Mouse (Mus musculus) intestine, embryonic 15.5 days (tissue): ENCODE results near the gene Pdzd3. TPM values are rescaled to one million over a fixed set of nuclear protein-coding genes. Genes with fewer than 3 reads are reported as not detected.

Experiments
- ATAC-seq: fragments of 200-750 bp; cut with Nextera tagmentation; 2 replicates; pipeline ENCODE4 v1.8.0; 2017; ENCODE audit warnings: moderate TSS enrichment, moderate library complexity
- H3K27ac ChIP-seq: fragments of 300-500 bp; sonication (generic); 2 replicates; pipeline ENCODE4 v1.5.1; 2015; ENCODE audit warnings: mild to moderate bottlenecking, inconsistent platforms
- H3K27me3 ChIP-seq: fragments of 300-500 bp; sonication (generic); replicated peaks from 2 replicates; pipeline ENCODE4 v1.6.1; 2015; ENCODE audit warnings: inconsistent platforms
- H3K36me3 ChIP-seq: fragments of 300-500 bp; sonication (generic); 2 replicates; pipeline ENCODE4 v1.6.1; 2015; ENCODE audit warnings: inconsistent platforms
- H3K4me1 ChIP-seq: fragments of 300-500 bp; sonication (generic); replicated peaks from 2 replicates; pipeline ENCODE4 v1.6.1; 2015; ENCODE audit warnings: inconsistent platforms
- H3K4me2 ChIP-seq: fragments of 300-500 bp; sonication (generic); replicated peaks from 2 replicates; pipeline ENCODE4 v1.6.1; 2015; ENCODE audit warnings: mild to moderate bottlenecking, inconsistent platforms
- H3K4me3 ChIP-seq: fragments of 300-500 bp; sonication (generic); replicated peaks from 2 replicates; pipeline ENCODE4 v1.5.1; 2015; ENCODE audit warnings: inconsistent platforms
- H3K9ac ChIP-seq: fragments of 300-500 bp; sonication (generic); 2 replicates; pipeline ENCODE4 v1.6.1; 2015; ENCODE audit warnings: inconsistent platforms
- H3K9me3 ChIP-seq: fragments of 300-500 bp; sonication (generic); 2 replicates; pipeline ENCODE4 v1.6.1; 2016; ENCODE audit warnings: inconsistent platforms
- WGBS: fragments of 180-500 bp; shearing (Covaris S2); methylation state at CpG from one replicate; pipeline ENCODE4 v1.1.7; 2015; 5-methylcytosine and 5-hydroxymethylcytosine counted together
- polyA plus RNA-seq: library from polyadenylated mRNA; unstranded; fragments of >200 nt; fragmentation: Nextera tagmentation; extraction: Ambion mirVana; gene quantifications from 2 replicates; pipeline ENCODE4 v1.2.1, GENCODE M21; 2015

Gene Pdzd3
- polyA plus RNA-seq, 1 experiment from 2014 or later: 11.7 TPM

DNA sequence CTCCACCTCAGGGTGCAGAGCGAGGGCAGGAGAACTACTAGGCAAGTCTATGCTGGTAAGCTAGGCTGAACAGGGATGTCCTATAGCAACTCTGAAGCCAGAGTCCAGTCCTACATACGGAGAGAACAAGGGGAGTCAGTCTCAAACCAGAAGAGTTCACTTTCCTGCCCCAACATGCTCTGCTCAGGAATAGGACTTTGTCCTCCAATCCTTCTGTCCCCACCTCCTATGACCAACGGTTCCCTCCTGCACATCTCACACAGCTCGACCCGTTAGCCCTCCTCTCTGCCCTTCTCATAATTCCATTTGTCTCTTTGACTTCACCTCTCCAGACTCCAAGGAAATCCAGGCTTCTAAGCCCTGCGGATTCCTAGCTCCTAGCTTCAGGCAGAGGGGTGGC lies 3.4 kb downstream of the Pdzd3 start:
- Histone ChIP-seq H3K4me2 (no peak overlapping the region), H3K27me3 (no peaks in the 10 kb centered on the region), H3K4me1 (0 out of 2 replicates have a peak, but pooled peaks cover 8% of the 10 kb centered on the region), H3K9me3 (no peaks in the 10 kb centered on the region), H3K9ac (no peak overlapping the region), H3K36me3 (no peaks in the 10 kb centered on the region), H3K27ac (no peak overlapping the region), H3K4me3 (no peak overlapping the region)
- WGBS: 75% methylated on average over 6 of the region's 6 CpGs
- ATAC-seq: no peak

GRCm38 (mm10) chr9:44243621-44244020 lies 7.7 kb downstream of the Pdzd3 start:
- H3K27me3 ChIP-seq: no peaks in the 10 kb centered on the region
- no peaks in the 10 kb centered on the region for H3K4me1 ChIP-seq
- no peak overlapping the region for H3K27ac ChIP-seq
- H3K4me3 ChIP-seq: no peak overlapping the region
- 50% methylated on average over 2 of the region's 2 CpGs for WGBS
- H3K36me3 ChIP-seq: no peaks in the 10 kb centered on the region
- no peak overlapping the region for H3K9ac ChIP-seq
- no peak for ATAC-seq
- H3K4me2 ChIP-seq: no peak overlapping the region
- H3K9me3 ChIP-seq: no peaks in the 10 kb centered on the region

DNA sequence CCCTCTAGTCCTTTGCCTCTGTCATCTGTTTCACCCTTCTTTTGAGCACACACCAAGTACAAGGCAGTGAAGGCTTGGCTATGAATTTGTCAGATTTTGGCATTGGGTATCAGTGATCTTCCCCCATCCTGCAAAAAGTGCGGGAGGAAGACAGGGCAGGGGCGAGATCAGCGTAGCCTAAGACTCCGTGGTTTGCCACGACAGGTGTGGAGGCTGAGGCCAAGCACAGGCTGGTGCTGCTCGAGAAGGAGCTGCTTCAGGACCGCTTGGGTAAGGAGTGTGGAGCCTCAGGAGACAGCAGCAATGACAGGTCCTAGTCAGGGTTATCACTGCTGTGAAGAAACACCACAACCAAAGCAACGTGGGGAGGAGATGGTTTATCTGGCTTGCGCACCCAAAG lies 9.9 kb downstream of the Pdzd3 start:
- H3K9me3 ChIP-seq: no peaks in the 10 kb centered on the region
- WGBS: 68% methylated on average over 9 of the region's 9 CpGs
- no peak overlapping the region for H3K27ac ChIP-seq
- no peak overlapping the region for H3K4me2 ChIP-seq
- no peak overlapping the region for H3K4me3 ChIP-seq
- H3K4me1 ChIP-seq: no peaks in the 10 kb centered on the region
- no peaks in the 10 kb centered on the region for H3K36me3 ChIP-seq
- no peak for ATAC-seq
- H3K9ac ChIP-seq: no peak overlapping the region
- H3K27me3 ChIP-seq: no peaks in the 10 kb centered on the region

GRCm38 (mm10) chr9:44240911-44241310 lies 10.4 kb downstream of the Pdzd3 start:
- Histone ChIP-seq H3K9ac (no peak overlapping the region), H3K36me3 (no peaks in the 10 kb centered on the region), H3K27ac (no peak overlapping the region), H3K4me1 (no peaks in the 10 kb centered on the region), H3K27me3 (no peaks in the 10 kb centered on the region), H3K4me2 (no peak overlapping the region), H3K4me3 (no peak overlapping the region), H3K9me3 (no peaks in the 10 kb centered on the region)
- no peak for ATAC-seq
- 62% methylated on average over 5 of the region's 5 CpGs for WGBS

- WGBS: 47% methylated on average over 2 of the region's 2 CpGs
- H3K9ac ChIP-seq: no peak within 1 kb of the TSS
- ATAC-seq: no peak
- no peak within 1 kb of the TSS for H3K4me2 ChIP-seq
- no peaks in the 10 kb centered on the region for H3K4me1 ChIP-seq
- no peak within 1 kb of the TSS for H3K4me3 ChIP-seq
- H3K9me3 ChIP-seq: no peaks in the 10 kb centered on the region
- no peak within 1 kb of the TSS for H3K27ac ChIP-seq
- no peaks in the 10 kb centered on the region for H3K27me3 ChIP-seq
- H3K36me3 ChIP-seq: no peaks in the 10 kb centered on the region
Measured at GRCm38 (mm10) chr9:44240399-44240798, 10.9 kb downstream of the Pdzd3 start, which contains the start of gene Ccdc153. Ccdc153 (plus strand) TSS chr9:44240676.

DNA sequence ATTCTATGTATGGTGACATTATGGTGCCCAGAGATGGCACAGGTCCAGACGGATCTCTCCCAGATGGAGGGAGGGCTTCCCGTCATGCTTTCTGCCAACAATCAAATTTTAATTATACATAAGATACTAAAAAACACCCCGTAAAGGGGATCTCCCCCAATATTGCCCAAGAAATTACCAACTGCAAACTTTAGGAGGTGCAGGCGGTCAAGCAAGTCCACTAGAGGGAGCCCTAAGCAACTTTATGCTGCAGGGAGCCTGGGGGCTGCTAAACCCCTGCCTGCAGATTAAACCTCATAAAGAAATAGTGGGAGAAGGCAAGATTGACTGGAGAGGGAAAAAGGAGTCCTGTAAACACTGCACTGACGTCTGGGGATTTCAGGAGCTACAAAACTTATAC lies 11.8 kb downstream of the Pdzd3 start:
- Histone ChIP-seq H3K9ac (no peak overlapping the region), H3K4me1 (0 out of 2 replicates have a peak, but pooled peaks cover 6% of the 10 kb centered on the region), H3K36me3 (no peaks in the 10 kb centered on the region), H3K4me3 (no peak overlapping the region), H3K4me2 (no peak overlapping the region), H3K9me3 (no peaks in the 10 kb centered on the region), H3K27me3 (no peaks in the 10 kb centered on the region), H3K27ac (no peak overlapping the region)
- ATAC-seq: no peak
- 12% methylated on average over 5 of the region's 5 CpGs for whole genome bisulfite sequencing

GRCm38 (mm10) chr9:44238501-44239190 lies 12.6 kb downstream of the Pdzd3 start:
- Histone ChIP-seq H3K4me1 (0 out of 2 replicates have a peak, but pooled peaks cover 7% of the 10 kb centered on the region), H3K9ac (no peak overlapping the region), H3K27me3 (no peaks in the 10 kb centered on the region), H3K9me3 (no peaks in the 10 kb centered on the region), H3K4me3 (no peak overlapping the region), H3K36me3 (no peaks in the 10 kb centered on the region), H3K27ac (no peak overlapping the region), H3K4me2 (no peak overlapping the region)
- no peak for ATAC-seq
- 77% methylated on average over 17 of the region's 17 CpGs for WGBS

DNA sequence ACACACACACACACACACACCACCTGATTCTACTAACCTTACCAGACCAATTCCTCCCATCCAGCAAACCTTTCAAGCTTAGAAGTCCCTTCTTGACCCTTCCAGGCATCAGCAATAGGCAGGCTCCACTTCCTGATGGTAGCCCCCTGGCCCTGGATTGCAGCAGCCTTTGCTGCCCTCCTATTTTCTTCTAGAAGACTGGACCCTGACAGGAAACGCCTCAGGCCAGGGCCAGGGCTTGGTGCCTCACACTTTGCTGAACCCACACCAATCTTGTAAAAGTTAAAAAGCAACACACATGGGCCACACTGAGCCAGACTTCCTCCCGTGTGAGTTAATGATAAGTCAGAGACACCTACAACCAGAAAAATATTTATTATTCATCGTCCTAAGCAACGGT lies 14.1 kb downstream of the Pdzd3 start:
- H3K9ac ChIP-seq: no peak overlapping the region
- WGBS: 68% methylated on average over 4 of the region's 4 CpGs
- no peak overlapping the region for H3K4me2 ChIP-seq
- 0 out of 2 replicates have a peak, but pooled peaks cover 7% of the 10 kb centered on the region for H3K4me1 ChIP-seq
- H3K27me3 ChIP-seq: no peaks in the 10 kb centered on the region
- no peaks in the 10 kb centered on the region for H3K9me3 ChIP-seq
- H3K4me3 ChIP-seq: no peak overlapping the region
- no peak for ATAC-seq
- H3K27ac ChIP-seq: no peak overlapping the region
- H3K36me3 ChIP-seq: no peaks in the 10 kb centered on the region

GRCm38 (mm10) chr9:44236601-44237000 lies 14.7 kb downstream of the Pdzd3 start:
- ATAC-seq: no peak
- Histone ChIP-seq H3K27ac (no peak overlapping the region), H3K9me3 (no peaks in the 10 kb centered on the region), H3K27me3 (no peaks in the 10 kb centered on the region), H3K9ac (no peak overlapping the region), H3K4me3 (no peak overlapping the region), H3K36me3 (no peaks in the 10 kb centered on the region), H3K4me2 (no peak overlapping the region), H3K4me1 (peaks cover 10% of the 10 kb centered on the region; the same call in 1 of the 2 replicates)
- WGBS: 68% methylated on average over 4 of the region's 4 CpGs

DNA sequence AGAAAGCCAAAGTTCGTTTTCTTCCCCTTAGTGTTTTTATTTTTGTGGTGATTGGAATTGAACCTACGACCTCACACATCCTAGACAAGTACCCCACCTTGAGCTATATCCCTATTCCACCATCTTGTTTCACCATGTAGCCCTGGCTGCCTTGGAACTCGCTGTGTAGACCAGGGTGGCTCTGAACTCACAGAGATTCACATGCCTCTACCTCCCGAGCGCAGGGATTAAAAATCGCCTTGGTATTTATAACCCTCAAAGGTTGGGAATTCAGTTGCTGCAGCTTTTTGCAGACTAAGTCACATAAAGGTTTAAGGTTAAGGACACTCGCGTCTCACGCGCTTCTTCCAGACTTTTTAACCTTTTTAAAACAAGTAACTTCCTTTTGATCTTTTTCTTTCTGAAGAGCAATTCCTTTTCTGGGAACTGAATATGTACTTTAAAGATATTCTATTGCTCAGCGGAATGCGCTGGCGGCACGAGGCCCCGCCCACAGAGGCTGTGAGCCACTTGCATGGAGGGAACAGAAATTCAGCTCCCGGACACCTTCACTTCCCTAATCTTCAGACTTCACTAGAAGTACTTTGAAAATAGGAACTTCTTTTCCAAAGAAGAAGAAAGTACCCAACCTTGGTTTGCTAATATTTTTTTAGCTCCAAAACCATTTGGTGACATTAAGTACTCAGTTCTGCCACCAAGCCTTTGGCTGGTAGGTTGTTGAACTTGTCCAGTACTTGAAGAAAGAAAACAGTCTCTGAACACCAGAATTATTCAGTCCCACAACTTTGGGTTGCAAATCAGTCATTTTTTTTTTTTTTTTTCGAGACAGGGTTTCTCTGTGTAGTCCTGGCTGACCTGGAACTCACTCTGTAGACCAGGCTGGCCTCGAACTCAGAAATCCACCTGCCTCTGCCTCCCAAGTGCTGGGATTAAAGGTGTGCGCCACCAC lies 16.5 kb downstream of the Pdzd3 start:
- H3K9ac ChIP-seq: no peak overlapping the region
- ATAC-seq: peak; percentile 58
- H3K27ac ChIP-seq: peak overlapping the region; percentile 61
- peak overlapping the region; percentile 93 for H3K4me3 ChIP-seq
- peak overlapping the region; percentile 56 for H3K4me2 ChIP-seq
- H3K27me3 ChIP-seq: no peaks in the 10 kb centered on the region
- peaks cover 14% of the 10 kb centered on the region; the same call in 1 of the 2 replicates for H3K4me1 ChIP-seq
- 18% methylated on average over 19 of the region's 19 CpGs for WGBS
- no peaks in the 10 kb centered on the region for H3K9me3 ChIP-seq
- no peaks in the 10 kb centered on the region for H3K36me3 ChIP-seq

- ATAC-seq: peak; percentile 97
- H3K9me3 ChIP-seq: no peaks in the 10 kb centered on the region
Measured at GRCm38 (mm10) chr9:44233802-44234478, 17.3 kb downstream of the Pdzd3 start, which contains the start of gene Cbl. Cbl (minus strand) TSS chr9:44234049.

More at GRCm38 (mm10) chr9:44233802-44234478, 17.3 kb downstream of the Pdzd3 start, which contains the start of gene Cbl:
- Histone ChIP-seq H3K4me2 (peak within 1 kb of the TSS; percentile 62), H3K4me1 (peaks cover 14% of the 10 kb centered on the region; the same call in 1 of the 2 replicates), H3K27me3 (no peaks in the 10 kb centered on the region), H3K27ac (peak within 1 kb of the TSS; percentile 90), H3K36me3 (no peaks in the 10 kb centered on the region), H3K4me3 (peak within 1 kb of the TSS; percentile 93), H3K9ac (peak within 1 kb of the TSS; percentile 95)
- under 1% methylated on average over 76 of the region's 76 CpGs for WGBS
